Mouse (Mus musculus): Measurements from ENCODE around the gene Traf7.

GRCm38 (mm10) chr17:24537536-24537935 is 9.8 kb upstream of the Traf7 start:
- no peak for TF ChIP-seq SRF (IDR thresholded peaks at IDR 0.05; ENCODE audit: control insufficient read depth, insufficient read length, low read depth)
- no peak for TF ChIP-seq POLR2A (IDR thresholded peaks at IDR 0.05; ENCODE audit: insufficient read length, low read depth)
- no peak for TF ChIP-seq MAX (IDR thresholded peaks at IDR 0.05; ENCODE audit: low read depth)
- no peak for TF ChIP-seq CEBPB (IDR thresholded peaks at IDR 0.05; ENCODE audit: insufficient read depth, poor library complexity, severe bottlenecking)

Measured in myocyte (in vitro differentiated cells).